Comparison of ENCODE assay signal across 10 mouse cellular contexts in genomic region chr13:81526687-81527086, GRCm38 (mm10).
A peak's percentile ranks its signal among the peaks of the same experiment; 100 is the strongest.
DNase-seq lines count a peak whose midpoint lies in the region; ATAC-seq and TF ChIP-seq lines count a peak whose summit lies in the region.
"Had no signal": no experiment of that assay in that cellular context is flagged by ENCODE, and none has a peak within 500 bp of the region (broad histone marks: within the 10 kb centered on the region; RNA-seq: fewer than 3 reads in every experiment).

No protein-coding gene starts in this region.

- no peaks in the 10 kb centered on the region for H3K4me1 ChIP-seq in forebrain, embryonic 11.5 days (replicated peaks; ENCODE audit: control insufficient read depth, insufficient read depth, low read length)
- no peaks in the 10 kb centered on the region for H3K4me1 ChIP-seq in forebrain, embryonic 10.5 days
- H3K4me1 ChIP-seq in lung, embryonic 14.5 days (ENCODE audit: insufficient read depth) = no peaks in the 10 kb centered on the region
- no peaks in the 10 kb centered on the region for H3K4me1 ChIP-seq in forebrain, embryonic 13.5 days
- no peaks in the 10 kb centered on the region for H3K4me1 ChIP-seq in midbrain, embryonic 16.5 days (ENCODE audit: control insufficient read depth, insufficient read depth, low read length)
- H3K4me1 ChIP-seq: embryonic facial prominence, embryonic 13.5 days; heart, embryonic 10.5 days had no signal

- peak; percentile 80 for ATAC-seq in forebrain, embryonic 11.5 days (replicated peaks; ENCODE audit: low FRiP score)
- no peak; the same call in 1 of the 2 replicates for ATAC-seq in lung, embryonic 14.5 days (ENCODE audit: insufficient read depth)
- peak; percentile 81 for ATAC-seq in forebrain, embryonic 13.5 days
- 0 out of 2 replicates have a peak, but pooled peaks have one; percentile 64 for ATAC-seq in midbrain, embryonic 16.5 days
- ATAC-seq in erythroblast, adult 5-6 weeks (replicated peaks; ENCODE audit: low FRiP score, poor library complexity, severe bottlenecking) = no peak

- no peak overlapping the region for H3K9ac ChIP-seq in forebrain, embryonic 11.5 days (ENCODE audit: low read length)
- no peak overlapping the region for H3K9ac ChIP-seq in lung, embryonic 14.5 days
- H3K9ac ChIP-seq in forebrain, embryonic 13.5 days = no peak overlapping the region
- no peak overlapping the region for H3K9ac ChIP-seq in midbrain, embryonic 16.5 days (ENCODE audit: low read depth, low read length)
- H3K9ac ChIP-seq: embryonic facial prominence, embryonic 13.5 days had no signal

- no peaks in the 10 kb centered on the region for H3K36me3 ChIP-seq in forebrain, embryonic 11.5 days (ENCODE audit: control insufficient read depth, insufficient read depth, low read length)
- H3K36me3 ChIP-seq in forebrain, embryonic 10.5 days (replicated peaks) = peaks cover 43% of the 10 kb centered on the region
- H3K36me3 ChIP-seq in lung, embryonic 14.5 days (ENCODE audit: insufficient read depth) = no peaks in the 10 kb centered on the region
- peaks cover 20% of the 10 kb centered on the region for H3K36me3 ChIP-seq in forebrain, embryonic 13.5 days (ENCODE audit: poor library complexity, severe bottlenecking)
- no peaks in the 10 kb centered on the region for H3K36me3 ChIP-seq in midbrain, embryonic 16.5 days (ENCODE audit: control insufficient read depth, insufficient read depth, low read length)
- H3K36me3 ChIP-seq: embryonic facial prominence, embryonic 13.5 days; heart, embryonic 10.5 days had no signal

- no peaks in the 10 kb centered on the region for H3K27me3 ChIP-seq in forebrain, embryonic 11.5 days (ENCODE audit: control insufficient read depth, insufficient read depth, low read length)
- no peaks in the 10 kb centered on the region for H3K27me3 ChIP-seq in forebrain, embryonic 10.5 days (ENCODE audit: poor library complexity, severe bottlenecking)
- no peaks in the 10 kb centered on the region for H3K27me3 ChIP-seq in lung, embryonic 14.5 days (ENCODE audit: insufficient read depth, low read length)
- H3K27me3 ChIP-seq in forebrain, embryonic 13.5 days = no peaks in the 10 kb centered on the region
- no peaks in the 10 kb centered on the region for H3K27me3 ChIP-seq in midbrain, embryonic 16.5 days (ENCODE audit: control insufficient read depth, insufficient read depth, low read depth, low read length)
- H3K27me3 ChIP-seq: embryonic facial prominence, embryonic 13.5 days had no signal

- H3K9me3 ChIP-seq in forebrain, embryonic 11.5 days (ENCODE audit: control insufficient read depth, low read length) = no peaks in the 10 kb centered on the region
- H3K9me3 ChIP-seq in forebrain, embryonic 10.5 days = no peaks in the 10 kb centered on the region
- no peaks in the 10 kb centered on the region for H3K9me3 ChIP-seq in lung, embryonic 14.5 days (ENCODE audit: low read depth, low read length)
- H3K9me3 ChIP-seq in forebrain, embryonic 13.5 days (replicated peaks) = no peaks in the 10 kb centered on the region
- no peaks in the 10 kb centered on the region for H3K9me3 ChIP-seq in midbrain, embryonic 16.5 days (replicated peaks; ENCODE audit: control insufficient read depth, low read length, poor library complexity, severe bottlenecking)
- H3K9me3 ChIP-seq: embryonic facial prominence, embryonic 13.5 days; heart, embryonic 10.5 days had no signal

- H3K27ac ChIP-seq in forebrain, embryonic 11.5 days (ENCODE audit: low read depth, low read length) = no peak overlapping the region
- H3K27ac ChIP-seq in forebrain, embryonic 10.5 days = no peak overlapping the region
- H3K27ac ChIP-seq in lung, embryonic 14.5 days (ENCODE audit: low read depth) = no peak overlapping the region
- H3K27ac ChIP-seq in forebrain, embryonic 13.5 days = no peak overlapping the region
- no peak overlapping the region for H3K27ac ChIP-seq in midbrain, embryonic 16.5 days (ENCODE audit: low read length)
- H3K27ac ChIP-seq: embryonic facial prominence, embryonic 13.5 days; heart, embryonic 10.5 days had no signal

- no peak for DNase-seq in forebrain, embryonic 11.5 days (ENCODE audit: low spot score)
- no peak for DNase-seq in forebrain, embryonic 10.5 days (ENCODE audit: extremely low spot score, low spot score)
- DNase-seq in lung, embryonic 14.5 days = peak; percentile 34
- DNase-seq in lung, postnatal 25 days (ENCODE audit: low spot score) = no peak
- DNase-seq in ovary, postnatal 10 days (ENCODE audit: low spot score) = no peak

- 58% methylated on average over 4 of the region's 4 CpGs for WGBS in forebrain, embryonic 11.5 days
- WGBS in forebrain, embryonic 10.5 days = 67% methylated on average over 4 of the region's 4 CpGs
- 43% methylated on average over 4 of the region's 4 CpGs for WGBS in lung, embryonic 14.5 days
- 60% methylated on average over 4 of the region's 4 CpGs for WGBS in forebrain, embryonic 13.5 days
- WGBS in midbrain, embryonic 16.5 days = 60% methylated on average over 4 of the region's 4 CpGs

- TF ChIP-seq CTCF in lung, embryonic 14.5 days (IDR thresholded peaks at IDR 0.05; ENCODE audit: low read depth) = peak; percentile 59

- H3K4me3 ChIP-seq in forebrain, embryonic 11.5 days (ENCODE audit: low read depth, low read length) = no peak overlapping the region
- no peak overlapping the region for H3K4me3 ChIP-seq in forebrain, embryonic 10.5 days
- H3K4me3 ChIP-seq in lung, embryonic 14.5 days (ENCODE audit: low read depth, low read length) = no peak overlapping the region
- no peak overlapping the region for H3K4me3 ChIP-seq in forebrain, embryonic 13.5 days
- no peak overlapping the region for H3K4me3 ChIP-seq in midbrain, embryonic 16.5 days (ENCODE audit: low read depth, low read length)
- H3K4me3 ChIP-seq: embryonic facial prominence, embryonic 13.5 days; heart, embryonic 10.5 days had no signal

- no peak overlapping the region for H3K4me2 ChIP-seq in forebrain, embryonic 11.5 days (ENCODE audit: low read depth, low read length, severe bottlenecking)
- no peak overlapping the region for H3K4me2 ChIP-seq in lung, embryonic 14.5 days
- no peak overlapping the region for H3K4me2 ChIP-seq in forebrain, embryonic 13.5 days
- no peak overlapping the region for H3K4me2 ChIP-seq in midbrain, embryonic 16.5 days (ENCODE audit: low read length)
- H3K4me2 ChIP-seq: embryonic facial prominence, embryonic 13.5 days had no signal

Comparison
In these comparisons a context has a peak if more than half of its experiments do, and no peak if none do; other contexts are left out.
1. ATAC-seq: peak in forebrain, embryonic 11.5 days (single experiment), forebrain, embryonic 13.5 days (single experiment) and midbrain, embryonic 16.5 days (single experiment); none in lung, embryonic 14.5 days (single experiment) and erythroblast, adult 5-6 weeks (single experiment).